Mouse (Mus musculus): ENCODE measurements around the gene Plekha6.
"Not testable (repeated sequence)": the region's sequence is repeated elsewhere in the genome, so short reads cannot be mapped to it uniquely, and the experiment has no call there.

Gene Plekha6

GRCm38 (mm10) chr1:133328896-133329637, 165.1 kb downstream of the Plekha6 start:
- no peak for DNase-seq

- DNase-seq, result no peak
Observed at GRCm38 (mm10) chr1:133329638-133329964, 165.6 kb downstream of the Plekha6 start.

- DNase-seq, result no peak
Observed at GRCm38 (mm10) chr1:133331142-133331541, 167.1 kb downstream of the Plekha6 start.

- DNase-seq, result no peak
Observed at GRCm38 (mm10) chr1:133332656-133333430, 168.8 kb downstream of the Plekha6 start.

GRCm38 (mm10) chr1:133333937-133334336, 169.9 kb downstream of the Plekha6 start:
- DNase-seq, result no peak

- not testable (repeated sequence) for DNase-seq
Observed at GRCm38 (mm10) chr1:133340403-133340802, 176.4 kb downstream of the Plekha6 start.

GRCm38 (mm10) chr1:133344357-133344756, 180.3 kb downstream of the Plekha6 start:
- no peak for DNase-seq

GRCm38 (mm10) chr1:133346531-133346930, 182.5 kb downstream of the Plekha6 start:
- no peak for DNase-seq

- DNase-seq, result no peak
Observed at GRCm38 (mm10) chr1:133347226-133347625, 183.2 kb downstream of the Plekha6 start.

- DNase-seq, result no peak
Observed at GRCm38 (mm10) chr1:133347693-133348520, 183.9 kb downstream of the Plekha6 start.

- DNase-seq, result no peak
Observed at GRCm38 (mm10) chr1:133350210-133350609, 186.2 kb downstream of the Plekha6 start, which contains the start of gene Ren1. Gene Ren1, plus strand, starts transcription at chr1:133350510.

- no peak for DNase-seq
Observed at GRCm38 (mm10) chr1:133351762-133352161, 187.8 kb downstream of the Plekha6 start.
